Mouse (Mus musculus) liver, embryonic 11.5 days (tissue): ENCODE results near the gene Pnn. TPM values are rescaled to one million over a fixed set of nuclear protein-coding genes. Genes with fewer than 3 reads are reported as not detected.

Source experiments
- ATAC-seq: fragments of 200-750 bp; cut with Nextera tagmentation; replicated peaks from 2 replicates; pipeline ENCODE4 v1.8.0; 2017; ENCODE audit warnings: moderate number of reproducible peaks, mild to moderate bottlenecking, moderate TSS enrichment, moderate library complexity; ENCODE audit not compliant: low FRiP score
- DNase-seq: peaks from one replicate; pipeline ENCODE4 v3.0.0-alpha.2; 2017; ENCODE audit warnings: low spot score
- H3K27ac ChIP-seq: fragments of 300-500 bp; sonication (generic); 2 replicates; pipeline ENCODE4 v1.5.1; 2014; ENCODE audit warnings: mild to moderate bottlenecking, low read depth, low read length, control low read depth
- H3K27me3 ChIP-seq: fragments of 300-500 bp; sonication (generic); replicated peaks from 2 replicates; pipeline ENCODE4 v1.6.1; 2014; ENCODE audit warnings: low read length, mixed read lengths; ENCODE audit not compliant: control insufficient read depth, insufficient read depth
- H3K36me3 ChIP-seq: fragments of 300-500 bp; sonication (generic); 2 replicates; pipeline ENCODE4 v1.6.1; 2014; ENCODE audit warnings: mild to moderate bottlenecking, low read length, moderate library complexity, mixed read lengths; ENCODE audit not compliant: control insufficient read depth, insufficient read depth
- H3K4me1 ChIP-seq: fragments of 300-500 bp; sonication (generic); replicated peaks from 2 replicates; pipeline ENCODE4 v1.6.1; 2014; ENCODE audit warnings: low read length, mixed read lengths; ENCODE audit not compliant: control insufficient read depth, insufficient read depth
- H3K4me2 ChIP-seq: fragments of 300-500 bp; sonication (generic); 2 replicates; pipeline ENCODE4 v1.6.1; 2014; ENCODE audit warnings: mild to moderate bottlenecking, control low read depth, moderate library complexity
- H3K4me3 ChIP-seq: fragments of 300-500 bp; sonication (generic); 2 replicates; pipeline ENCODE4 v1.5.1; 2014; ENCODE audit warnings: low read depth, low read length, control low read depth
- H3K9ac ChIP-seq: fragments of 300-500 bp; sonication (generic); 2 replicates; pipeline ENCODE4 v1.6.1; 2014; ENCODE audit warnings: low read depth, low read length, control low read depth
- H3K9me3 ChIP-seq: fragments of 300-500 bp; sonication (generic); 2 replicates; pipeline ENCODE4 v1.6.1; 2016; ENCODE audit warnings: low read length, inconsistent platforms, mixed read lengths; ENCODE audit not compliant: control insufficient read depth
- WGBS: fragments of 180-500 bp; shearing (Covaris S2); extraction: QIAGEN DNeasy Blood & Tissue Kit; methylation state at CpG from one replicate; pipeline ENCODE4 v1.1.7; 2014; 5-methylcytosine and 5-hydroxymethylcytosine counted together
- polyA plus RNA-seq: library from polyadenylated mRNA; unstranded; fragments of >200 nt; fragmentation: Nextera tagmentation; extraction: Ambion mirVana; gene quantifications from 2 replicates; pipeline ENCODE4 v1.2.1, GENCODE M21; 2014

Pnn gene
- 90.7 and 92.2 TPM in 2 replicates for polyA plus RNA-seq

GRCm38 (mm10) chr12:59066448-59067077 lies at the start of gene Pnn:
Gene Pnn (plus strand): TSS chr12:59066884.
- Histone ChIP-seq H3K27ac (peak within 1 kb of the TSS; percentile 88), H3K27me3 (no peaks in the 10 kb centered on the region), H3K4me3 (peak within 1 kb of the TSS; percentile 100), H3K4me1 (peaks cover 3% of the 10 kb centered on the region; the same call in 1 of the 2 replicates), H3K4me2 (peak within 1 kb of the TSS; percentile 90), H3K9me3 (no peaks in the 10 kb centered on the region), H3K9ac (peak within 1 kb of the TSS; percentile 99), H3K36me3 (peaks cover 26% of the 10 kb centered on the region)
- DNase-seq (peak; percentile 94), ATAC-seq (peak; percentile 99)
- WGBS, result under 1% methylated on average over 43 of the region's 43 CpGs

- H3K4me3 ChIP-seq, result no peak overlapping the region
- 0 out of 2 replicates have a peak, but pooled peaks cover 2% of the 10 kb centered on the region for H3K4me1 ChIP-seq
- peaks cover 30% of the 10 kb centered on the region for H3K36me3 ChIP-seq
- no peak overlapping the region for H3K9ac ChIP-seq
- H3K27me3 ChIP-seq, result no peaks in the 10 kb centered on the region
- H3K4me2 ChIP-seq, result no peak overlapping the region
- WGBS, result 85% methylated on average over 8 of the region's 8 CpGs
- no peak overlapping the region for H3K27ac ChIP-seq
- H3K9me3 ChIP-seq, result no peaks in the 10 kb centered on the region
- DNase-seq (no peak), ATAC-seq (no peak)
Observed at GRCm38 (mm10) chr12:59017970-59018369, 48.7 kb upstream of the Pnn start.

- no peak for DNase-seq
- peaks cover 30% of the 10 kb centered on the region for H3K36me3 ChIP-seq
Observed at GRCm38 (mm10) chr12:59019891-59020290, 46.8 kb upstream of the Pnn start.

GRCm38 (mm10) chr12:59021306-59021705 lies 45.4 kb upstream of the Pnn start:
- Histone ChIP-seq H3K4me1 (no peaks in the 10 kb centered on the region), H3K9me3 (no peaks in the 10 kb centered on the region), H3K4me3 (no peak overlapping the region), H3K4me2 (no peak overlapping the region), H3K9ac (no peak overlapping the region), H3K27me3 (no peaks in the 10 kb centered on the region), H3K27ac (no peak overlapping the region), H3K36me3 (peaks cover 32% of the 10 kb centered on the region)
- DNase-seq (no peak), ATAC-seq (no peak)
- 84% methylated on average over 4 of the region's 4 CpGs for WGBS

More at GRCm38 (mm10) chr12:59019891-59020290, 46.8 kb upstream of the Pnn start:
- Histone ChIP-seq H3K4me2 (no peak overlapping the region), H3K9ac (no peak overlapping the region), H3K4me1 (no peaks in the 10 kb centered on the region), H3K4me3 (no peak overlapping the region), H3K27ac (no peak overlapping the region), H3K9me3 (no peaks in the 10 kb centered on the region), H3K27me3 (no peaks in the 10 kb centered on the region)
- WGBS, result 92% methylated on average over 2 of the region's 2 CpGs
- no peak for ATAC-seq

- no peak for DNase-seq
- H3K4me1 ChIP-seq, result no peaks in the 10 kb centered on the region
- H3K36me3 ChIP-seq, result peaks cover 5% of the 10 kb centered on the region
- H3K4me3 ChIP-seq, result no peak overlapping the region
- H3K27me3 ChIP-seq, result no peaks in the 10 kb centered on the region
- WGBS, result 49% methylated on average over 5 of the region's 5 CpGs
- H3K9me3 ChIP-seq, result no peaks in the 10 kb centered on the region
- H3K4me2 ChIP-seq, result no peak overlapping the region
- H3K9ac ChIP-seq, result no peak overlapping the region
- peak; percentile 67; the same call in 1 of the 2 replicates for ATAC-seq
- no peak overlapping the region for H3K27ac ChIP-seq
Observed at GRCm38 (mm10) chr12:59032101-59032500, 34.6 kb upstream of the Pnn start.

- H3K4me3 ChIP-seq, result no peak overlapping the region
- no peaks in the 10 kb centered on the region for H3K4me1 ChIP-seq
- peak overlapping the region; percentile 87; the same call in 1 of the 2 replicates for H3K27ac ChIP-seq
- no peaks in the 10 kb centered on the region for H3K9me3 ChIP-seq
- 62% methylated on average over 10 of the region's 10 CpGs for WGBS
- no peak overlapping the region for H3K9ac ChIP-seq
- H3K4me2 ChIP-seq, result peak overlapping the region; percentile 47
- H3K27me3 ChIP-seq, result no peaks in the 10 kb centered on the region
- ATAC-seq (no peak), DNase-seq (no peak)
- H3K36me3 ChIP-seq, result peaks cover 2% of the 10 kb centered on the region; the same call in 1 of the 2 replicates
Observed at GRCm38 (mm10) chr12:59039162-59039970, 27.3 kb upstream of the Pnn start.

- 2% methylated on average over 23 of the region's 23 CpGs for WGBS
- Histone ChIP-seq H3K4me3 (no peak overlapping the region), H3K27me3 (no peaks in the 10 kb centered on the region), H3K9me3 (no peaks in the 10 kb centered on the region), H3K9ac (peak overlapping the region; percentile 63; the same call in 1 of the 2 replicates), H3K4me1 (no peaks in the 10 kb centered on the region), H3K27ac (peak overlapping the region; percentile 87), H3K4me2 (peak overlapping the region; percentile 47), H3K36me3 (peaks cover 2% of the 10 kb centered on the region; the same call in 1 of the 2 replicates)
- peak; percentile 93 for ATAC-seq
- peak; percentile 84 for DNase-seq
Observed at GRCm38 (mm10) chr12:59039971-59040844, 26.5 kb upstream of the Pnn start.

- Histone ChIP-seq H3K9me3 (no peaks in the 10 kb centered on the region), H3K9ac (no peak overlapping the region), H3K27me3 (no peaks in the 10 kb centered on the region), H3K4me3 (no peak overlapping the region), H3K27ac (peak overlapping the region; percentile 23), H3K4me1 (no peaks in the 10 kb centered on the region), H3K36me3 (peaks cover 4% of the 10 kb centered on the region; the same call in 1 of the 2 replicates), H3K4me2 (no peak overlapping the region)
- DNase-seq, result no peak
- 16% methylated on average over 7 of the region's 7 CpGs for whole genome bisulfite sequencing
- peak; percentile 61 for ATAC-seq
Observed at GRCm38 (mm10) chr12:59040851-59041250, 25.8 kb upstream of the Pnn start.
